Mouse (Mus musculus) kidney, adult 11 months (tissue): ENCODE data around the gene Cxxc4.

Experiments used
- DNase-seq: peaks from one replicate; pipeline ENCODE4 v3.0.0; 2022

Gene Cxxc4

GRCm38 (mm10) chr3:134254221-134254620 is 17.9 kb downstream of the Cxxc4 start:
- DNase-seq = no peak

GRCm38 (mm10) chr3:134258715-134259114 is 22.4 kb downstream of the Cxxc4 start:
- DNase-seq = no peak

DNA sequence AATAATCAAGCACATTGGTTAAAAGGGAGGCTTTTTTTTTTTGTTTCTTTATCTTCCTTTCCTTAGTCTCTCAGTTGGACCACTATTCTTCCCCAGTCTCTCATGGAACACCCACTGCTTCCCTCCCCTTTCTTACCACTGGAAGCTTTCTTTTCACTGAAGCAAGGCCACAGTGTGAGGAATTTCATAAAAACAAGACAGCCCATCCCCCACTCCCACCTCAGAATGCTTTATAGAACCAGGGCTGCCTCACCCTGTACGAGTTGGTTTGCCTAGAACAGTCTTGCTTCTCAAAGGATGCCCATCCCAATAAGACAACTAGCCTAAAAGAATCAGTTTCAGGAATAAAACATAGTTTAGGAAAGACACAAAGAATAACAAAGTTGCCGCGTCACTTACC is 23.0 kb downstream of the Cxxc4 start:
- DNase-seq = no peak

GRCm38 (mm10) chr3:134279655-134280054 is 43.4 kb downstream of the Cxxc4 start:
- DNase-seq = no peak

GRCm38 (mm10) chr3:134281527-134282370 is 45.5 kb downstream of the Cxxc4 start:
- no peak for DNase-seq

DNA sequence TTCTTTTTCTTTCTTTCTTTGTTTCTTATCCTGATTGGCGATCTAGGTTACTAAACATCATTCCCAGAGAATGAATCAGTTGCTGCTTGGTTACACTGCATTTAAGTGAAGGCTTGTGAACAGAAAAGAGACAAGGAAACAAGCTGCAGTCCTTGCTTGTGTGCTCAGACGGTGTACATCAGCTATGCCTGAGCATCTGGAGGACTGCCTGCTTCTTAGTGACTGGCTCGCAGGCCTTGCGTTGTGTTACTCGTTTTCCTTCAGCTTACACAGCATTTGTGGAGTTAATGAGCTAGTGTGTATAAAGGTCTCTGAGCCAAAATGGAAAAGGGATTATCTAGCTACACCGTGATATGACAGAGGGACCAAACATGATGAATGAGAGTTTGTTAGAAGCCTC is 58.9 kb downstream of the Cxxc4 start:
- DNase-seq = no peak

DNA sequence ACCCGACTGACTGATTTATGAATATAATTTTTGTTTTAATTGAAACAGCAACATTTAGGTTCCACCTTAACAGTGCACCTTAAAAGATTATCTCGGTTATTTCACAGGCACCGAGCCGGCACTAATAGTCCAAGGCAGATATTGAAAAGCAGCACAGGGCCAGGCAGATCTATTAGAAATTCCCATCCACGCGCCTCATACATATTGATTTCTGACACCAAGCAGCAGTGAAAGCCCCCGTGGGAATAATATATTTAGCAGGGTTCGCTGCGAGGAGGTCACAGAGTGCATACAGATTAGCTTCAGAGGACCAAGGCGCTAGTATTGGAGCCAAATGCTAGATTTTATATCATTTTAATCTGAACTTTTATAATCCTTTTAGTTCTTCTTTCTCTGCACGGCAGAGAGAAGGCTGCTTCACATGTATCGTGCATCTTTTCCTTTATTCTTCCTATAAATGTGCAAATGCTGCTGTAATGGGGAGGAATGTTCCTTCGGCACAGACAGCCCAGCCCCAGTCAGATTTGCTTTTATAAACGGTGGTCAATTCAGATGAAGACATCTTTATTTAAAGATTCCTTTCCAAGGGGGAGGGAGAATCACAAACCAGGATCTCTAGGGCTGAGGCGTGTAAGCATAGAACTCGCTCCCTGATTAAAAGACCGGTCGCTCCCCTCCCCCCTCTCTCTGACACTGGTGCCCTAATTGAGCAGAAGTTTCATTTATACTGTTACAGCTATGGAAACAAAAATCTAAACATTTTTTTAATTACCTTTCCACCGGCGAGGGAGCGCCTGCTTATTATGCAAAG is 66.6 kb downstream of the Cxxc4 start:
- DNase-seq = no peak

- no peak for DNase-seq
These were observed 67.2 kb downstream of the Cxxc4 start for GRCm38 (mm10) chr3:134303492-134303808.

DNA sequence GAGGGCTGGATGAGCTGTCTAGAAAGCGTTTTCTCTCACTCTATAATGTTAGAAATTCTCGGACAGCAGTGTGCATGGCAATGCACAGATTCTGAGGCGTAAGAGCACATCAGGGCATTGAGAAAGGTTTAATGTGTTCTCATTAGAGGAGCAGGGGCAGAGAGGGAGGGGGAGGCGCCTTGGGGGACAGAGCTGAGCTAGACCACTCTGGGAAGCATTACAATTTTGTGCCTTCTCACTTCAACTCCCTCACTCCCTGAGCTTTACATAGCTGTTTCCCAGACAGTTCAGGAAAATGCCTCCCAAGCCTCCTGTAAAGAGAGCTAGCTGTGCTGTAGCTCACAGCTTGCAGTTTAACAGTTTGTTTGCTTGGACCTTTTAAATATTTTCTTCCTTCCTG is 70.2 kb downstream of the Cxxc4 start:
- DNase-seq = no peak

- no peak for DNase-seq
These were observed 71.5 kb downstream of the Cxxc4 start for GRCm38 (mm10) chr3:134307801-134308200.
